Mouse (Mus musculus) forebrain, embryonic 16.5 days (tissue): ENCODE results near the gene Gm20388. TPM values are rescaled to one million over a fixed set of nuclear protein-coding genes. Genes with fewer than 3 reads are reported as not detected.
A peak's percentile ranks its signal among the peaks of the same experiment; 100 is the strongest.

Source experiments
- ATAC-seq: fragments of 200-750 bp; cut with Nextera tagmentation; 2 replicates; pipeline ENCODE4 v1.8.0; 2017; ENCODE audit warnings: mild to moderate bottlenecking, moderate library complexity
- H3K27ac ChIP-seq: fragments of 300-500 bp; sonication (generic); 2 replicates; pipeline ENCODE4 v1.5.1; 2014; ENCODE audit warnings: low read length, control low read depth
- H3K27me3 ChIP-seq: fragments of 300-500 bp; sonication (generic); replicated peaks from 2 replicates; pipeline ENCODE4 v1.6.1; 2014; ENCODE audit warnings: low read length; ENCODE audit not compliant: control insufficient read depth, insufficient read depth
- H3K36me3 ChIP-seq: fragments of 300-500 bp; sonication (generic); 2 replicates; pipeline ENCODE4 v1.6.1; 2014; ENCODE audit not compliant: control insufficient read depth, insufficient read depth
- H3K4me1 ChIP-seq: fragments of 300-500 bp; sonication (generic); replicated peaks from 2 replicates; pipeline ENCODE4 v1.6.1; 2014; ENCODE audit warnings: low read length; ENCODE audit not compliant: control insufficient read depth, insufficient read depth
- H3K4me2 ChIP-seq: fragments of 300-500 bp; sonication (generic); 2 replicates; pipeline ENCODE4 v1.6.1; 2014; ENCODE audit warnings: mild to moderate bottlenecking, low read length, control low read depth
- H3K4me3 ChIP-seq: fragments of 300-500 bp; sonication (generic); replicated peaks from 2 replicates; pipeline ENCODE4 v1.5.1; 2014; ENCODE audit warnings: mild to moderate bottlenecking, low read length, control low read depth
- H3K9ac ChIP-seq: fragments of 300-500 bp; sonication (generic); replicated peaks from 2 replicates; pipeline ENCODE4 v1.6.1; 2014; ENCODE audit warnings: low read depth, low read length, control low read depth
- H3K9me3 ChIP-seq: fragments of 300-500 bp; sonication (generic); 2 replicates; pipeline ENCODE4 v1.6.1; 2016; ENCODE audit warnings: low read length; ENCODE audit not compliant: control insufficient read depth
- WGBS: fragments of 180-500 bp; shearing (Covaris S2); extraction: QIAGEN DNeasy Blood & Tissue Kit; methylation state at CpG from one replicate; pipeline ENCODE4 v1.1.7; 2014; 5-methylcytosine and 5-hydroxymethylcytosine counted together
- polyA plus RNA-seq: library from polyadenylated mRNA; unstranded; fragments of >200 nt; fragmentation: Nextera tagmentation; extraction: Ambion mirVana; gene quantifications from 2 replicates; pipeline ENCODE4 v1.2.1, GENCODE M21; 2015

Gene Gm20388
- polyA plus RNA-seq, 1 experiment from 2014 or later = 4.7 TPM

DNA sequence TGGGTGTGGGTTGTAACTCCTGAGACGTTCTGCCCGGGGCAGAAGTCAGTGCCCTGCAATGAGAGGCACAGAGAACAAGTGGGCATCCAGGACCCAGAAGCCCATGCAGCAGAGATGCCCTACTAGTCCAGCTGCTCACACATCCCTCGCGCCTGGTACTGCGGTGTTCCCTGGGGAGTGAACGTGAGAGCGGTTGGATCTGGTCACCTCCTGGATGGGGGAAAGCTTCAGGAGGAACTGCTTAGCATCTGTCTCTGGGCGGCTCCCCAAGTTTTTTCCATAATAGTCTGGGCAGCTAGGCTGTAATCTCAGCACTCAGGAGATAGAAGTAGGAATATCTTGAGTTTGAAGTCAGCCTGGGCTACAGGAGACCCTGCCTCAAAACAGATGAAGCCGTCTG, 2674.3 kb downstream of the Gm20388 start:
- no peak overlapping the region for H3K27ac ChIP-seq
- H3K36me3 ChIP-seq = no peaks in the 10 kb centered on the region
- no peaks in the 10 kb centered on the region for H3K27me3 ChIP-seq
- H3K4me2 ChIP-seq = no peak overlapping the region
- no peak overlapping the region for H3K4me3 ChIP-seq
- H3K4me1 ChIP-seq = peaks cover 7% of the 10 kb centered on the region
- no peak for ATAC-seq
- H3K9ac ChIP-seq = no peak overlapping the region
- 83% methylated on average over 9 of the region's 9 CpGs for WGBS
- no peaks in the 10 kb centered on the region for H3K9me3 ChIP-seq

- no peak for ATAC-seq
- Histone ChIP-seq H3K4me3 (no peak overlapping the region), H3K27ac (no peak overlapping the region), H3K9me3 (no peaks in the 10 kb centered on the region), H3K4me1 (peaks cover 7% of the 10 kb centered on the region), H3K27me3 (no peaks in the 10 kb centered on the region), H3K9ac (no peak overlapping the region), H3K4me2 (no peak overlapping the region), H3K36me3 (no peaks in the 10 kb centered on the region)
- 81% methylated on average over 14 of the region's 14 CpGs for WGBS
Measured at GRCm38 (mm10) chr8:122585411-122585891, 2674.8 kb downstream of the Gm20388 start.

- H3K4me3 ChIP-seq = no peak overlapping the region
- 25% methylated on average over 7 of the region's 7 CpGs for WGBS
- H3K4me2 ChIP-seq = no peak overlapping the region
- no peaks in the 10 kb centered on the region for H3K36me3 ChIP-seq
- no peaks in the 10 kb centered on the region for H3K9me3 ChIP-seq
- H3K27me3 ChIP-seq = no peaks in the 10 kb centered on the region
- H3K9ac ChIP-seq = no peak overlapping the region
- H3K27ac ChIP-seq = no peak overlapping the region
- peak; percentile 57; the same call in 1 of the 2 replicates for ATAC-seq
- H3K4me1 ChIP-seq = peaks cover 7% of the 10 kb centered on the region
Measured at GRCm38 (mm10) chr8:122586171-122586570, 2675.5 kb downstream of the Gm20388 start.

- Histone ChIP-seq H3K9ac (no peak overlapping the region), H3K4me1 (peaks cover 7% of the 10 kb centered on the region), H3K9me3 (no peaks in the 10 kb centered on the region), H3K27me3 (no peaks in the 10 kb centered on the region), H3K36me3 (no peaks in the 10 kb centered on the region), H3K4me2 (no peak overlapping the region), H3K27ac (no peak overlapping the region), H3K4me3 (no peak overlapping the region)
- no peak for ATAC-seq
- 81% methylated on average over 10 of the region's 10 CpGs for WGBS
Measured at GRCm38 (mm10) chr8:122586749-122587148, 2676.1 kb downstream of the Gm20388 start.

GRCm38 (mm10) chr8:122593240-122593639, 2682.6 kb downstream of the Gm20388 start:
- ATAC-seq = no peak
- Histone ChIP-seq H3K36me3 (no peaks in the 10 kb centered on the region), H3K9me3 (no peaks in the 10 kb centered on the region), H3K4me2 (no peak overlapping the region), H3K9ac (no peak overlapping the region), H3K4me1 (no peaks in the 10 kb centered on the region), H3K27me3 (no peaks in the 10 kb centered on the region), H3K4me3 (no peak overlapping the region), H3K27ac (no peak overlapping the region)
- whole genome bisulfite sequencing = 78% methylated on average over 12 of the region's 12 CpGs

DNA sequence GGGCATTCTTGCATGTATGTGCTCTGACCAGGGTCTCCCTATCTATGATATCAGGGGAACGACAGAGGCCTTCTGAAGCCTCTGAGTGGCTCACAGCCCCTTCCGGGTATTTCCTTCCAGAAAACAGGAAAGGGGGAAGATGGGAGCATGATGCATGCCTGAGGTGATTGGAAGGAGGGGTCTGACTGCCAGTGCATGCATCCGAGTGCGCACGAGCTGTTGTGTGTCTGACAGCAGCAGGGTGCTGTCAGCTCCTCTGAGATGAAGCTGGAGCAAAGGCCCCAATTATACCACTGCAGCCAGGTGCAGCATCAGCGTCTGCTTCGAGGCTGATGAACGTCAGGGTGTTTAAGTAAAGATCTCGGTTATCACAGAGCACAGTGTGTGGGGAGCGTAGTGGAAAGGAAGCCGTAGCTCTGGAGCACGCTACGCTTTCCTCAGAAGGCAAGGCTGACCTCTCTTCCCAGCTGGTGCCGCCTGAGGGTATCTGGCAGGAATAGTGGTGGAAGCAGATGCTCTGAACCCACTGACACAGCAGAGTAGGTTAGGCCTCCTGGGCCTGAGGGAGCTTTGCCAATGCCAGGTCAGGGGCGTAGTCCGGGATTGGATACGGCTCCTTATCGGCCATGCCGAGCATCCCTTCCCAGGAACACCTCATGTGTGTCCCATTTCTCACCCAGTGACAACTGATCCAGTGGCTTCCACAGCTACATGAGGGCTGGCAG, 2683.3 kb downstream of the Gm20388 start:
- Histone ChIP-seq H3K9me3 (no peaks in the 10 kb centered on the region), H3K9ac (no peak overlapping the region), H3K4me3 (no peak overlapping the region), H3K4me2 (no peak overlapping the region), H3K27ac (peak overlapping the region; percentile 6), H3K36me3 (no peaks in the 10 kb centered on the region), H3K27me3 (no peaks in the 10 kb centered on the region), H3K4me1 (no peaks in the 10 kb centered on the region)
- WGBS = 75% methylated on average over 19 of the region's 19 CpGs
- ATAC-seq = peak; percentile 36; the same call in 1 of the 2 replicates

- Histone ChIP-seq H3K36me3 (no peaks in the 10 kb centered on the region), H3K4me3 (no peak overlapping the region), H3K27ac (no peak overlapping the region), H3K4me1 (no peaks in the 10 kb centered on the region), H3K9ac (no peak overlapping the region), H3K27me3 (no peaks in the 10 kb centered on the region), H3K9me3 (no peaks in the 10 kb centered on the region), H3K4me2 (no peak overlapping the region)
- 57% methylated on average over 4 of the region's 4 CpGs for WGBS
- ATAC-seq = no peak
Measured at GRCm38 (mm10) chr8:122596031-122596430, 2685.4 kb downstream of the Gm20388 start.

DNA sequence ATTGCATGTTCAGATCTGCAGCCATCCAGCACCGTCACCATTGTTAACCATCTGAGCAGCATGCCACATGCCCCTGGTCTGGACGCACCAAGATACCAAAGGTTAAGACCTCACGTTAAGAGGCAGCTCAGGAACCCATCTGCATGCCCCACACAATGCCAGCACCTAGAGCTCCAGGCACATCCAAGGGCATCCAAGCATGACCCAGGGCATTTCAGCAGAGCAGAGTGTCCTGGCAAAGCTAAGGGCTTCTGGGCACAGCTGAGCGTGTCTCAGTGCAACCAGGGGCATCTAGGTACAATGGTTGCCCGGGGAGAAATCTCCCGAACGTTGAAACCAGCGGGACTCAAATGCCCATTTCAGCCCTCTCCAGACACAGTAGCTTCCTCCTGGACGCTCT, 2690.0 kb downstream of the Gm20388 start:
- no peak overlapping the region for H3K4me3 ChIP-seq
- no peak overlapping the region for H3K9ac ChIP-seq
- no peak overlapping the region for H3K27ac ChIP-seq
- 91% methylated on average over 9 of the region's 9 CpGs for whole genome bisulfite sequencing
- H3K27me3 ChIP-seq = no peaks in the 10 kb centered on the region
- no peaks in the 10 kb centered on the region for H3K36me3 ChIP-seq
- no peak overlapping the region for H3K4me2 ChIP-seq
- no peaks in the 10 kb centered on the region for H3K9me3 ChIP-seq
- no peak for ATAC-seq
- no peaks in the 10 kb centered on the region for H3K4me1 ChIP-seq

DNA sequence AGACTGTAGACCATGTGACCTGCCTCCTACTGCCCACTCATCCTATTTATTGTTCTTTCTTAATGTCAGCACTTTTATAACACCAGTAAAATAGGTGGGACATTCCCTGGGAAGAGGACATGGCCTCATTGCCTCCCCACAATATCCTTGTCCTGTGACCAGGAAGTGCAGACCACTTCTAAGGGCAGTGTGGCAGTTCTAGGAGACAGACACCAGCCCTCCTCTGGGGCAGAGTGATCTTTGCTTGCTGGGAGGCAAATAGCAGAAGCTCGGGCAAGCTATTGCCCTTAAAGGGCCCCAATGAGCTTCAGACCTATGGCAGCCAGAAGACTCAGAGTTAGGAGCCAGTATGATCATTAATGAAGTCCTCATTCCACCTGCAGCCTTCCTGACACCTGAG, 2694.0 kb downstream of the Gm20388 start:
- no peaks in the 10 kb centered on the region for H3K4me1 ChIP-seq
- no peak overlapping the region for H3K4me2 ChIP-seq
- no peak for ATAC-seq
- H3K9me3 ChIP-seq = no peaks in the 10 kb centered on the region
- H3K4me3 ChIP-seq = no peak overlapping the region
- WGBS = 89% methylated on average over 1 of the region's 1 CpGs
- no peak overlapping the region for H3K27ac ChIP-seq
- no peak overlapping the region for H3K9ac ChIP-seq
- H3K27me3 ChIP-seq = no peaks in the 10 kb centered on the region
- H3K36me3 ChIP-seq = no peaks in the 10 kb centered on the region
